Mouse (Mus musculus): ENCODE measurements at regions not wholly inside any gene's neighbourhood (a gene's known extent, or its start where the extent isn't known, plus 50 kb on each side); places are given as distances from the start of the nearest gene placed in this dataset.

- no peak for DNase-seq (ENCODE audit: extremely low read depth, low read depth, low spot score)
- Histone ChIP-seq H3K4me3 (ENCODE audit: insufficient read depth, low read depth, low read length) (no peak overlapping the region), H3K27ac (replicated peaks; ENCODE audit: insufficient read depth, low read depth, low read length) (no peak overlapping the region), H3K4me1 (ENCODE audit: control insufficient read depth, insufficient read depth, low read length) (no peaks in the 10 kb centered on the region), H3K27me3 (ENCODE audit: control insufficient read depth, insufficient read depth, low read length) (0 out of 2 replicates have a peak, but pooled peaks cover 3% of the 10 kb centered on the region), H3K36me3 (ENCODE audit: control insufficient read depth, insufficient read depth, low read length) (no peaks in the 10 kb centered on the region), H3K79me2 (ENCODE audit: control insufficient read depth, insufficient read depth, low read length) (no peaks in the 10 kb centered on the region), H3K9ac (ENCODE audit: low read depth, low read length) (no peak overlapping the region)
- TF ChIP-seq POLR2A (IDR thresholded peaks at IDR 0.05; ENCODE audit: extremely low read depth, insufficient read depth, low read length) (no peak), CTCF (IDR thresholded peaks at IDR 0.05; ENCODE audit: low read depth, low read length) (no peak)
- 68% methylated on average over 2 of the region's 2 CpGs for WGBS
Observed at GRCm38 (mm10) chr8:87417466-87417865, 54.9 kb downstream of the Cbln1 start.

GRCm38 (mm10) chr8:87415051-87415630 lies 57.3 kb downstream of the Cbln1 start:
- no peak overlapping the region for H3K4me3 ChIP-seq (ENCODE audit: insufficient read depth, low read depth, low read length)
- WGBS: 69% methylated on average over 3 of the region's 3 CpGs
- 0 out of 2 replicates have a peak, but pooled peaks cover 3% of the 10 kb centered on the region for H3K27me3 ChIP-seq (ENCODE audit: control insufficient read depth, insufficient read depth, low read length)
- H3K79me2 ChIP-seq (ENCODE audit: control insufficient read depth, insufficient read depth, low read length): no peaks in the 10 kb centered on the region
- H3K36me3 ChIP-seq (ENCODE audit: control insufficient read depth, insufficient read depth, low read length): no peaks in the 10 kb centered on the region
- no peak for TF ChIP-seq POLR2A (IDR thresholded peaks at IDR 0.05; ENCODE audit: extremely low read depth, insufficient read depth, low read length)
- TF ChIP-seq CTCF (IDR thresholded peaks at IDR 0.05; ENCODE audit: low read depth, low read length): no peak
- H3K9ac ChIP-seq (ENCODE audit: low read depth, low read length): no peak overlapping the region
- no peak overlapping the region for H3K27ac ChIP-seq (replicated peaks; ENCODE audit: insufficient read depth, low read depth, low read length)
- H3K4me1 ChIP-seq (ENCODE audit: control insufficient read depth, insufficient read depth, low read length): no peaks in the 10 kb centered on the region
- no peak for DNase-seq (ENCODE audit: extremely low read depth, low read depth, low spot score)

GRCm38 (mm10) chr8:87389016-87389415 lies 83.4 kb downstream of the Cbln1 start:
- H3K36me3 ChIP-seq (ENCODE audit: control insufficient read depth, insufficient read depth, low read length): no peaks in the 10 kb centered on the region
- 73% methylated on average over 2 of the region's 2 CpGs for WGBS
- no peaks in the 10 kb centered on the region for H3K27me3 ChIP-seq (ENCODE audit: control insufficient read depth, insufficient read depth, low read length)
- H3K9ac ChIP-seq (ENCODE audit: low read depth, low read length): no peak overlapping the region
- TF ChIP-seq POLR2A (IDR thresholded peaks at IDR 0.05; ENCODE audit: extremely low read depth, insufficient read depth, low read length) (no peak), CTCF (IDR thresholded peaks at IDR 0.05; ENCODE audit: low read depth, low read length) (no peak)
- no peak for DNase-seq (ENCODE audit: extremely low read depth, low read depth, low spot score)
- no peaks in the 10 kb centered on the region for H3K4me1 ChIP-seq (ENCODE audit: control insufficient read depth, insufficient read depth, low read length)
- no peak overlapping the region for H3K27ac ChIP-seq (replicated peaks; ENCODE audit: insufficient read depth, low read depth, low read length)
- no peaks in the 10 kb centered on the region for H3K79me2 ChIP-seq (ENCODE audit: control insufficient read depth, insufficient read depth, low read length)
- H3K4me3 ChIP-seq (ENCODE audit: insufficient read depth, low read depth, low read length): no peak overlapping the region

- 76% methylated on average over 12 of the region's 12 CpGs for WGBS
- no peak for TF ChIP-seq CTCF (IDR thresholded peaks at IDR 0.05; ENCODE audit: low read depth, low read length)
- TF ChIP-seq POLR2A (IDR thresholded peaks at IDR 0.05; ENCODE audit: extremely low read depth, insufficient read depth, low read length): no peak
- DNase-seq (ENCODE audit: extremely low read depth, low read depth, low spot score): no peak
- H3K79me2 ChIP-seq (ENCODE audit: control insufficient read depth, insufficient read depth, low read length): no peaks in the 10 kb centered on the region
- H3K27ac ChIP-seq (replicated peaks; ENCODE audit: insufficient read depth, low read depth, low read length): no peak overlapping the region
- no peak overlapping the region for H3K9ac ChIP-seq (ENCODE audit: low read depth, low read length)
- H3K4me3 ChIP-seq (ENCODE audit: insufficient read depth, low read depth, low read length): no peak overlapping the region
- no peaks in the 10 kb centered on the region for H3K27me3 ChIP-seq (ENCODE audit: control insufficient read depth, insufficient read depth, low read length)
- no peaks in the 10 kb centered on the region for H3K4me1 ChIP-seq (ENCODE audit: control insufficient read depth, insufficient read depth, low read length)
- H3K36me3 ChIP-seq (ENCODE audit: control insufficient read depth, insufficient read depth, low read length): no peaks in the 10 kb centered on the region
Observed at GRCm38 (mm10) chr8:87383527-87384206, 88.7 kb downstream of the Cbln1 start.

- 58% methylated on average over 5 of the region's 5 CpGs for WGBS
Observed at GRCm38 (mm10) chr8:87382311-87382710, 90.1 kb downstream of the Cbln1 start.

GRCm38 (mm10) chr8:87380791-87381190 lies 91.6 kb downstream of the Cbln1 start:
- TF ChIP-seq CTCF (IDR thresholded peaks at IDR 0.05; ENCODE audit: low read depth, low read length): no peak
- TF ChIP-seq POLR2A (IDR thresholded peaks at IDR 0.05; ENCODE audit: extremely low read depth, insufficient read depth, low read length): no peak
- Histone ChIP-seq H3K79me2 (ENCODE audit: control insufficient read depth, insufficient read depth, low read length) (no peaks in the 10 kb centered on the region), H3K27ac (replicated peaks; ENCODE audit: insufficient read depth, low read depth, low read length) (no peak overlapping the region), H3K27me3 (ENCODE audit: control insufficient read depth, insufficient read depth, low read length) (no peaks in the 10 kb centered on the region), H3K4me1 (ENCODE audit: control insufficient read depth, insufficient read depth, low read length) (no peaks in the 10 kb centered on the region), H3K36me3 (ENCODE audit: control insufficient read depth, insufficient read depth, low read length) (no peaks in the 10 kb centered on the region), H3K9ac (ENCODE audit: low read depth, low read length) (no peak overlapping the region), H3K4me3 (ENCODE audit: insufficient read depth, low read depth, low read length) (no peak overlapping the region)
- WGBS: 63% methylated on average over 3 of the region's 3 CpGs
- DNase-seq (ENCODE audit: extremely low read depth, low read depth, low spot score): no peak

More at GRCm38 (mm10) chr8:87382311-87382710, 90.1 kb downstream of the Cbln1 start:
- H3K9ac ChIP-seq (ENCODE audit: low read depth, low read length): no peak overlapping the region
- no peaks in the 10 kb centered on the region for H3K36me3 ChIP-seq (ENCODE audit: control insufficient read depth, insufficient read depth, low read length)
- no peaks in the 10 kb centered on the region for H3K4me1 ChIP-seq (ENCODE audit: control insufficient read depth, insufficient read depth, low read length)
- DNase-seq (ENCODE audit: extremely low read depth, low read depth, low spot score): no peak
- H3K79me2 ChIP-seq (ENCODE audit: control insufficient read depth, insufficient read depth, low read length): no peaks in the 10 kb centered on the region
- no peak overlapping the region for H3K4me3 ChIP-seq (ENCODE audit: insufficient read depth, low read depth, low read length)
- TF ChIP-seq CTCF (IDR thresholded peaks at IDR 0.05; ENCODE audit: low read depth, low read length): no peak
- TF ChIP-seq POLR2A (IDR thresholded peaks at IDR 0.05; ENCODE audit: extremely low read depth, insufficient read depth, low read length): no peak
- H3K27ac ChIP-seq (replicated peaks; ENCODE audit: insufficient read depth, low read depth, low read length): no peak overlapping the region
- no peaks in the 10 kb centered on the region for H3K27me3 ChIP-seq (ENCODE audit: control insufficient read depth, insufficient read depth, low read length)
